Mouse (Mus musculus) midbrain, postnatal 0 days (tissue): ENCODE results near the gene Asf1b. TPM values are rescaled to one million over a fixed set of nuclear protein-coding genes. Genes with fewer than 3 reads are reported as not detected.

Experiments used
- ATAC-seq: fragments of 200-750 bp; cut with Nextera tagmentation; 2 replicates; pipeline ENCODE4 v1.8.0; 2017; ENCODE audit warnings: moderate number of reproducible peaks, mild to moderate bottlenecking, moderate TSS enrichment, moderate library complexity; ENCODE audit not compliant: low FRiP score
- DNase-seq: peaks from one replicate; pipeline ENCODE4 v3.0.0-alpha.2; 2015; ENCODE audit warnings: low spot score
- H3K27ac ChIP-seq: fragments of 300-500 bp; sonication (generic); 2 replicates; pipeline ENCODE4 v1.5.1; 2014; ENCODE audit warnings: low read depth, mild to moderate bottlenecking, low read length, mixed read lengths
- H3K27me3 ChIP-seq: fragments of 300-500 bp; sonication (generic); 2 replicates; pipeline ENCODE4 v1.6.1; 2014; ENCODE audit warnings: low read length, control low read depth, mixed read lengths; ENCODE audit not compliant: insufficient read depth
- H3K36me3 ChIP-seq: fragments of 300-500 bp; sonication (generic); 2 replicates; pipeline ENCODE4 v1.6.1; 2014; ENCODE audit warnings: low read length, control low read depth, mixed read lengths; ENCODE audit not compliant: insufficient read depth
- H3K4me1 ChIP-seq: fragments of 300-500 bp; sonication (generic); 2 replicates; pipeline ENCODE4 v1.6.1; 2014; ENCODE audit warnings: mild to moderate bottlenecking, control low read depth, antibody characterized with exemption, low read length, mixed read lengths; ENCODE audit not compliant: insufficient read depth
- H3K4me2 ChIP-seq: fragments of 300-500 bp; sonication (generic); 2 replicates; pipeline ENCODE4 v1.6.1; 2014; ENCODE audit warnings: low read depth, mild to moderate bottlenecking, low read length, mixed read lengths; ENCODE audit not compliant: poor library complexity, severe bottlenecking
- H3K4me3 ChIP-seq: fragments of 300-500 bp; sonication (generic); 2 replicates; pipeline ENCODE4 v1.5.1; 2014; ENCODE audit warnings: low read depth, mild to moderate bottlenecking, low read length, moderate library complexity
- H3K9ac ChIP-seq: fragments of 300-500 bp; sonication (generic); replicated peaks from 2 replicates; pipeline ENCODE4 v1.6.1; 2014; ENCODE audit warnings: mild to moderate bottlenecking, low read length, moderate library complexity, mixed read lengths; ENCODE audit not compliant: poor library complexity, severe bottlenecking
- H3K9me3 ChIP-seq: fragments of 300-500 bp; sonication (generic); 2 replicates; pipeline ENCODE4 v1.6.1; 2016; ENCODE audit warnings: low read length, control low read depth
- CTCF ChIP-seq: IDR thresholded peaks from 2 replicates; pipeline ENCODE4 v1.5.1; 2016; ENCODE audit warnings: antibody characterized with exemption, mild to moderate bottlenecking
- WGBS: fragments of 180-500 bp; shearing (Covaris S2); extraction: QIAGEN DNeasy Blood & Tissue Kit; methylation state at CpG from one replicate; pipeline ENCODE4 v1.1.7; 2014; 5-methylcytosine and 5-hydroxymethylcytosine counted together
- polyA plus RNA-seq: library from polyadenylated mRNA; unstranded; fragments of >200 nt; fragmentation: Nextera tagmentation; extraction: Ambion mirVana; gene quantifications from 2 replicates; pipeline ENCODE4 v1.2.1, GENCODE M21; 2015
- total RNA-seq: library from RNA; depleted of rRNA; stranded (reverse); fragments of >200 nt; gene quantifications from 2 replicates; pipeline ENCODE4 v1.2.3, GENCODE M21; 2014; rRNA removed

The Asf1b gene
- total RNA-seq (3.9 and 20.4 TPM in 2 replicates), polyA plus RNA-seq (3.8 and 4.3 TPM in 2 replicates)

DNA sequence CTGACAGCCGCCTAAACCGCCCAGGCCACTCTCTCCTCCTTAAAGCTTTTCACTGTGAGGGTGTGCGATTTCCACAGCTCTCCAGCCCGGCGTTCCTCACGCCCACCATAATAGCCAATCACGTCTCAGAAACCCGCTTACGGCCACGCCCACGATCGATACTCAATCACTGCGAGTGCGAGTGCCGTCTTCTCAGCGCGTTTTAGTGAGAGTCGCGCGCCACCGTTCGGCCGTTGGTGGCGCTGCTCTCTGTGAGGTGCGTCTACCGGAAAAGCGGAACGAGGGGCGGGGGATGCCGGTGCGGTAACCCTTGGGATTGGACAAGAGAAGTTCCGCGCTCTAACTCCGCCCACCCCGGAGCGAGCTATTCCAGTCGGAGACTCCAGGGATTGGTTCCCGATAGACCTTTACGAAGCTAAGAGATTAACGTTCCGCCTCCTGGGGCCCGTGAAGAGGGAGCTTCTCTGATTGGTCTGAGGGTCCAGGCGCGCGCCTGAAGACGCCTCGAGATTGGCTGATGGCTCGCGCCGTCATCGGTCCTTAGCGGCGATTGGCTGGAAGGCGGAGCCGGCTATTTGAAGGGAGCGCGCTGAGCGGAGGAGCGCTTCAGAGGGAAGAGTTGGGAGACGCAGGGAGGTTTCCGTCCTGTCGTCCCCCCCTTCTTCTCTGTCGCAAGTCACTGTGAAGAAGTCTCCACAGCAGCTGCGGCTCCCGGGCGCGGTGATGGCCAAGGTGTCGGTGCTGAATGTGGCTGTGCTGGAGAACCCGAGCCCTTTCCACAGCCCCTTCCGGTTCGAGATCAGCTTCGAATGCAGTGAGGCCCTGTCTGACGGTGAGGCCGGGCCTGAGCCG, at the start of gene Asf1b, which contains the start of gene Gm10644:
Gene Asf1b (plus strand): TSS at position 402 of the 852 bp plus-strand sequence.
Gene Gm10644 (minus strand): TSS at position 100 of the 852 bp plus-strand sequence.
- peak; percentile 100 for DNase-seq
- Histone ChIP-seq H3K27me3 (no peaks in the 10 kb centered on the region), H3K4me1 (no peaks in the 10 kb centered on the region), H3K27ac (peak within 1 kb of the TSS; percentile 52), H3K4me3 (peak within 1 kb of the TSS; percentile 49), H3K36me3 (no peaks in the 10 kb centered on the region), H3K9me3 (no peaks in the 10 kb centered on the region), H3K9ac (peak within 1 kb of the TSS; percentile 42; the same call in 1 of the 2 replicates), H3K4me2 (peak within 1 kb of the TSS; percentile 94)
- peak; percentile 99 for ATAC-seq
- peak; percentile 97 for TF ChIP-seq CTCF
- under 1% methylated on average over 75 of the region's 75 CpGs for WGBS

DNA sequence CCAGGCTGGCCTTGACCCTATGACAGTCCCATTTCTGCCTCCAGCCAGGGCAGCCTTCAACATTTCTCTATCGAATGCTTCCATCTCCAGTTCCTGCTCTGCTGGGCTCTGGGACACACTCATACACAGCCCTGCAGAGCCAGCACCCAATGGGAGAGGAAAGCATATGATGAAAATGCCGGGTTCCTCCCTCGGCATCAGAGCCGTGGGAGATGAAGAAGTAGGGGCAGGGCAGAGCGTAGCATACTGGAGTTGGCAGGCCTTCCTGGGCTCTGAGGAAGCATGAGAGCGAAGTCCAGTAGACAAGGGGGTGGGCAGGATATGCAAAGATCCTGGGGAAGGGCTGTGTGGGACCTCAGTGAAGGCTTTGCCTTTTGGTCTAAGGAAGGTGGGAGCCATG, 46.7 kb upstream of the Asf1b start:
- Histone ChIP-seq H3K9ac (no peak overlapping the region), H3K27me3 (no peaks in the 10 kb centered on the region), H3K4me3 (no peak overlapping the region), H3K27ac (no peak overlapping the region), H3K4me2 (no peak overlapping the region), H3K4me1 (peaks cover 8% of the 10 kb centered on the region; the same call in 1 of the 2 replicates), H3K9me3 (no peaks in the 10 kb centered on the region), H3K36me3 (no peaks in the 10 kb centered on the region)
- WGBS: 75% methylated on average over 6 of the region's 6 CpGs
- DNase-seq: no peak
- ATAC-seq: no peak
- no peak for TF ChIP-seq CTCF

DNA sequence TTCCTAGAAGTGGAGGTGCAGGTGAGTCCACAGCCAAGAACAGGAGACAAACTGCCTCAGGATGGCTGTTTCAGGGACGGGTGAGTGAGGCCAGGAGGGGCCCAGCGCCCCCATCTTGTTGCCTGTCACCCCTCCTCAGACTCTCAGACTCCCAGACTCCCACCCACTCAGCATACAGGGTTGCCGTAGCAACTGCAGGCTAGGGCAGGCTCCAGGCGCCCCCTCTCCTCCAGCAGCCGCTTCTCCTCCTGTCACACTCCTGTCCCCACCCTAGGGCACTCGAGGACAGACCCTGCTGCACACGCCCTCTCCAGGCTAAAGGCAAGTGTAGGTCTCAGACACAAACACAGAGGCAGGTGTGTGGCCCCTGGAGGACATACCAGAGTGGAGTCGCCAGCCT, 46.0 kb upstream of the Asf1b start:
- DNase-seq: no peak
- TF ChIP-seq CTCF: no peak
- H3K9me3 ChIP-seq: no peaks in the 10 kb centered on the region
- no peaks in the 10 kb centered on the region for H3K36me3 ChIP-seq
- H3K4me3 ChIP-seq: no peak overlapping the region
- no peak overlapping the region for H3K27ac ChIP-seq
- H3K27me3 ChIP-seq: no peaks in the 10 kb centered on the region
- 44% methylated on average over 8 of the region's 8 CpGs for WGBS
- H3K4me1 ChIP-seq: peaks cover under 1% of the 10 kb centered on the region; the same call in 1 of the 2 replicates
- no peak overlapping the region for H3K9ac ChIP-seq
- no peak for ATAC-seq
- H3K4me2 ChIP-seq: no peak overlapping the region

DNA sequence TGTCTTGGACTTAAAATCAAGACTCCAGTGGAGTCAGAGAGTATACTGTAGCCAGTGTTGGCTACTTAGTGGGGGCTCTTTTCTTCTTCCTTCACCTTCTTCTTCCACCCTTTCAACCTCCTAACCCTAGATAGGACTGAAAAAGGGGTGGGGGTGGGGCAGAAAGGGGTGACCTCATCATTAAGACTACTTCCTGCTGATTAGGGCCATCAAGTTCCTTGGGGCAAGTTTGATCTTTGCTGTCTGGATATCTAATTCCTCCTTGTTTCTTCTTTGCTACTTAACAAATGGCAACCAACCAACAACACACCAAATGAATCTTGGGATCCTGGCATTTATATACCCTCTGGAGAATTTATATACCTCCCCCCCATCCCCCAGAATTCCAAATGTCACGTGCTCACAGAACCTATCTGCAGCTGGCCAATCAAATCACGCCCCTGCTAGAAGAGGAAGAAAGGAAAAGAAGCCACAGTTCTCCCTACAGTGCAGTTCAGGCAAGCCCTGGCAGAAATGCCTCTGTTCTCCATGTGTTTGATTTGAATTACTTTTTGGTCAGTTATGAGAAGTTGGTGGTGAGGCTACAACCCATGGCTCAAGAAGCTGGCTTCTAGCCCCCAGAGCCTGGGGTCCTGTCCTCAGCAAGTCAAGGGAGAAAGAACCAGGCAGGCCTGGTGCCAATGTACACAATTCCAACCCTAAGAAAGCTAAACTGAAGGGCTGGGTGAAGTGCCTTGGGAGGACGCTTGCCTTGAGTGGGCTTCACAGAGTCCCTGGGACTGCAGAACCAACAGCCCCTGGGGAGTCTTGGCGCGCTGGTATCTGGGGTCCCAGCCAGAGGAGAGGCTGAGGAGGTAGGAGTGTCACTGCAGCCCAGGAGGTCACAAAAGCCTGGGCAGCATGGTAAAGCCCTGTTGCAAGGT, 43.2 kb upstream of the Asf1b start:
- no peak overlapping the region for H3K9ac ChIP-seq
- no peak for TF ChIP-seq CTCF
- H3K4me2 ChIP-seq: no peak overlapping the region
- H3K4me1 ChIP-seq: no peaks in the 10 kb centered on the region
- ATAC-seq: no peak
- 73% methylated on average over 5 of the region's 5 CpGs for WGBS
- DNase-seq: no peak
- H3K27me3 ChIP-seq: no peaks in the 10 kb centered on the region
- H3K4me3 ChIP-seq: no peak overlapping the region
- H3K9me3 ChIP-seq: no peaks in the 10 kb centered on the region
- 0 out of 2 replicates have a peak, but pooled peaks cover 2% of the 10 kb centered on the region for H3K36me3 ChIP-seq
- H3K27ac ChIP-seq: no peak overlapping the region

DNA sequence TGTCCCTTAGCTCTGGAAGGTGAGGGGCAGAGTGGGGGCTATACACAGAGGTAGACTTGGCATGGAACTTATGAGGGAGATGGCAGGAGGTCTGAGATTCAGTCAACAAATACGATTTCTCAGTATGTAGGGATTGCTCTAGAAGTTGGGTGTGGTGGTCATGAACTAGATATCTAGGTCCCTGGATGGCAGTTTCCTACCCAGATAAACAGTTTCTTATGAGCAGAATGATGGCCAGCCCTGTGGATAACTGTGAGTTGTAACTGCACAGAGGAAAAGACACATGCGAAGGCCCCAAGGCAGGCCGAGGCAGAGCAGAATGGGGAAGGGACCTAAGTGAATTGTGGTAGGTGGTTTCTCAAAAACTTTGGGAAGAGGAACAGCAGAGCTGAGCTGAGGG, 41.1 kb upstream of the Asf1b start:
- 86% methylated on average over 3 of the region's 3 CpGs for WGBS
- H3K27ac ChIP-seq: no peak overlapping the region
- no peak overlapping the region for H3K9ac ChIP-seq
- no peak for ATAC-seq
- no peak overlapping the region for H3K4me2 ChIP-seq
- no peaks in the 10 kb centered on the region for H3K4me1 ChIP-seq
- no peak for DNase-seq
- no peaks in the 10 kb centered on the region for H3K9me3 ChIP-seq
- H3K27me3 ChIP-seq: no peaks in the 10 kb centered on the region
- peaks cover 7% of the 10 kb centered on the region for H3K36me3 ChIP-seq
- H3K4me3 ChIP-seq: no peak overlapping the region
- TF ChIP-seq CTCF: no peak
